Mouse (Mus musculus): ENCODE results near the gene Padi4. TPM values are rescaled to one million over a fixed set of nuclear protein-coding genes. Genes with fewer than 3 reads are reported as not detected.

Padi4 gene
- total and polyA plus RNA-seq, 3 experiments, result not detected

DNA sequence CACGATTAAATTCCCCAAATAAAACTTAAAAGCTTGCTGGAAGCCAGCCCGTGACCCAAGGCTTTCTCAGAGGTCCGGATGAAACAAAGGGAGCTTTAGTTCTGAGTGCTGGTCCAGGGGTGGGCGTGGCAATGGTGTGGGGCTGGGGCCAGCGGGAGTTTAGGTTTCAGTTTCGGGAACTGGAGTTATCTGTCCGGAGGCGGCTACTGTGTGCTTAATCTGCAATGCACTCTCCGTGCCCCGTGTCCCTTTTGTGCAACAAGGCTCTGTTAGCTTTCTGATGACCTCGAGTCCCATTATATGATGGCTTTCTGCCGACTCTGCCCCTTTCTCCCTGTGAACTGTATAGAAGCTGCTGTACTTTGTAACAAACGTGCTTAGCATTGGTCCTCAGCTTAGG is 3.6 kb downstream of the Padi4 start:
- no peak overlapping the region for H3K9ac ChIP-seq (ENCODE audit: insufficient read depth, low read depth)
- in situ Hi-C loops (cut with MboI; ENCODE audit: low pct_ligation_motif_present, low pct_unique_long_range_greater_than_20kb, low sequenced_read_pairs) (no loop called here), dilution Hi-C loops (cut with MboI; ENCODE audit: extremely low pct_ligation_motif_present, extremely low pct_unique_long_range_greater_than_20kb, low sequenced_read_pairs) (no loop called here)

GRCm38 (mm10) chr4:140768973-140769372 is 5.1 kb downstream of the Padi4 start:
- H3K9me3 ChIP-seq (replicated peaks; ENCODE audit: low read length), result no peaks in the 10 kb centered on the region
- H3K27ac ChIP-seq (ENCODE audit: insufficient read depth, low read depth), result no peak overlapping the region
- peaks cover 85% of the 10 kb centered on the region for H3K27me3 ChIP-seq (replicated peaks)
- no peaks in the 10 kb centered on the region for H3K36me3 ChIP-seq (replicated peaks in 1 of 2; ENCODE audit: control insufficient read depth in 1 of 2, insufficient read depth in 1 of 2, low read length in 1 of 2)
- no peaks in the 10 kb centered on the region for H3K79me2 ChIP-seq (replicated peaks; ENCODE audit: control insufficient read depth, extremely low read depth, insufficient read depth, poor library complexity, severe bottlenecking)
- H3K4me3 ChIP-seq (replicated peaks in 1 of 3; ENCODE audit: low read depth in 2 of 3, low read length in 2 of 3, poor library complexity in 1 of 3), result no peak overlapping the region
- dilution Hi-C loops (cut with MboI; ENCODE audit: extremely low pct_ligation_motif_present, extremely low pct_unique_long_range_greater_than_20kb, low sequenced_read_pairs), result no loop called here
- no peak for DNase-seq (ENCODE audit: extremely low read depth)
- no peak overlapping the region for H3K4me2 ChIP-seq (ENCODE audit: insufficient read depth, low read depth, poor library complexity, severe bottlenecking)
- peaks cover 0 to 7% of the 10 kb centered on the region in 2 experiments; a peak in 2 of 4 replicates for H3K4me1 ChIP-seq (ENCODE audit: control insufficient read depth in 1 of 2, insufficient read depth in 2 of 2)
- TF ChIP-seq ZNF384 (IDR thresholded peaks at IDR 0.05; ENCODE audit: low read depth, low read length) (no peak), ETS1 (conservative IDR thresholded peaks at IDR 0.05; ENCODE audit: low read depth, low read length) (no peak), KAT2A (IDR thresholded peaks at IDR 0.05; ENCODE audit: insufficient replicate concordance, low read length) (no peak), USF2 (conservative IDR thresholded peaks at IDR 0.05; ENCODE audit: low read depth, low read length) (no peak), HCFC1 (IDR thresholded peaks at IDR 0.05; ENCODE audit: low read depth, low read length) (no peak), TCF12 (IDR thresholded peaks at IDR 0.05; ENCODE audit: low read depth, low read length) (no peak), POLR2A (IDR thresholded peaks at IDR 0.05; ENCODE audit: low read depth, low read length) (no peak), UBTF (IDR thresholded peaks at IDR 0.05; ENCODE audit: low read depth, low read length) (no peak), CHD2 (IDR thresholded peaks at IDR 0.05; ENCODE audit: low read length) (no peak), PAX5 (IDR thresholded peaks at IDR 0.05; ENCODE audit: low read length) (no peak), ZKSCAN1 (IDR thresholded peaks at IDR 0.05; ENCODE audit: borderline replicate concordance, low read depth, low read length) (no peak)
- in situ Hi-C loops (cut with MboI; ENCODE audit: low pct_ligation_motif_present, low pct_unique_long_range_greater_than_20kb, low sequenced_read_pairs), result no loop called here
- no peak overlapping the region for H3K9ac ChIP-seq (ENCODE audit: insufficient read depth, low read depth)

More for the DNA sequence above, 3.6 kb downstream of the Padi4 start:
- Histone ChIP-seq H3K4me1 (ENCODE audit: control insufficient read depth in 1 of 2, insufficient read depth in 2 of 2) (peaks cover 0 to 7% of the 10 kb centered on the region in 2 experiments; a peak in 2 of 4 replicates), H3K4me2 (ENCODE audit: insufficient read depth, low read depth, poor library complexity, severe bottlenecking) (peak overlapping the region; percentile 56), H3K27ac (ENCODE audit: insufficient read depth, low read depth) (no peak overlapping the region), H3K27me3 (replicated peaks) (peaks cover 86% of the 10 kb centered on the region), H3K79me2 (replicated peaks; ENCODE audit: control insufficient read depth, extremely low read depth, insufficient read depth, poor library complexity, severe bottlenecking) (no peaks in the 10 kb centered on the region), H3K4me3 (replicated peaks in 1 of 3; ENCODE audit: low read depth in 2 of 3, low read length in 2 of 3, poor library complexity in 1 of 3) (peak overlapping the region in 2 of 3 experiments; percentile 18 to 32), H3K36me3 (replicated peaks in 1 of 2; ENCODE audit: control insufficient read depth in 1 of 2, insufficient read depth in 1 of 2, low read length in 1 of 2) (no peaks in the 10 kb centered on the region), H3K9me3 (replicated peaks; ENCODE audit: low read length) (no peaks in the 10 kb centered on the region)
- TF ChIP-seq ZNF384 (IDR thresholded peaks at IDR 0.05; ENCODE audit: low read depth, low read length) (no peak), IRF4 (IDR thresholded peaks at IDR 0.05; ENCODE audit: low read depth, low read length) (peak; percentile 52; the same call in 1 of the 2 replicates)
- no peak for DNase-seq (ENCODE audit: extremely low read depth)

DNA sequence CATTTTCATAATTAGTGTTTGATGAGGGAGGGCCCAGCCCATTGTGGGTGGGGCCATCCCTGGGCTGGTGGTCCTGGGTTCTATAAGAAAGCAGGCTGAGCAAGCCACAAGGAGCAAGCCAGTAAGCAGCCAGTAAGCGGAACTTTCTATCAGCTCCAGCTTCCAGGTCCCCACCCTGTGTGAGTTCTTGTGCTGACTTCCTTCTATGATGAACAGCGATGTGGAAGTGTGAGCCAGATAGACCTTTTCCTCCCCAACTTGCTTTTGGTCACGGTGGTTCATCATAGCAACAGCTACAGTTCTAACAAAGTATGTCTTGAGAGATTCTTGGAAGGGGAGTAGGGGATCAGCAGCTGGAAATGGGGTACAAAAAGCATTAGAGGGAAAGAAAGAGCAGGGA is 8.1 kb downstream of the Padi4 start:
- Histone ChIP-seq H3K36me3 (replicated peaks in 1 of 2; ENCODE audit: control insufficient read depth in 1 of 2, insufficient read depth in 1 of 2, low read length in 1 of 2) (no peaks in the 10 kb centered on the region), H3K9me3 (replicated peaks; ENCODE audit: low read length) (no peaks in the 10 kb centered on the region), H3K4me2 (ENCODE audit: insufficient read depth, low read depth, poor library complexity, severe bottlenecking) (no peak overlapping the region), H3K27me3 (replicated peaks) (peaks cover 84% of the 10 kb centered on the region), H3K4me1 (ENCODE audit: control insufficient read depth in 1 of 2, insufficient read depth in 2 of 2) (peaks cover 0 to 5% of the 10 kb centered on the region in 2 experiments; a peak in 2 of 4 replicates), H3K4me3 (replicated peaks in 1 of 3; ENCODE audit: low read depth in 2 of 3, low read length in 2 of 3, poor library complexity in 1 of 3) (no peak overlapping the region), H3K79me2 (replicated peaks; ENCODE audit: control insufficient read depth, extremely low read depth, insufficient read depth, poor library complexity, severe bottlenecking) (no peaks in the 10 kb centered on the region), H3K27ac (ENCODE audit: insufficient read depth, low read depth) (no peak overlapping the region), H3K9ac (ENCODE audit: insufficient read depth, low read depth) (no peak overlapping the region)
- no peak for TF ChIP-seq POLR2AphosphoS2 (IDR thresholded peaks at IDR 0.05; ENCODE audit: low read depth, low read length)
- TF ChIP-seq USF1 (IDR thresholded peaks at IDR 0.05; ENCODE audit: low read depth, low read length), result no peak
- no peak for TF ChIP-seq UBTF (IDR thresholded peaks at IDR 0.05; ENCODE audit: low read depth, low read length)
- no peak for TF ChIP-seq CHD2 (IDR thresholded peaks at IDR 0.05; ENCODE audit: low read length)
- TF ChIP-seq CTCF (conservative IDR thresholded peaks at IDR 0.05 in 1 of 2, IDR thresholded peaks at IDR 0.05 in 1 of 2; ENCODE audit: low read depth in 2 of 2, low read length in 2 of 2), result no peak
- no peak for TF ChIP-seq TCF12 (IDR thresholded peaks at IDR 0.05; ENCODE audit: low read depth, low read length)
- TF ChIP-seq ZKSCAN1 (IDR thresholded peaks at IDR 0.05; ENCODE audit: borderline replicate concordance, low read depth, low read length), result no peak
- no peak for TF ChIP-seq IRF4 (IDR thresholded peaks at IDR 0.05; ENCODE audit: low read depth, low read length)
- TF ChIP-seq MXI1 (IDR thresholded peaks at IDR 0.05; ENCODE audit: low read depth, low read length), result no peak
- no peak for TF ChIP-seq MAZ (IDR thresholded peaks at IDR 0.05; ENCODE audit: low read depth, low read length)
- TF ChIP-seq ZNF384 (IDR thresholded peaks at IDR 0.05; ENCODE audit: low read depth, low read length), result no peak
- TF ChIP-seq MEF2A (IDR thresholded peaks at IDR 0.05; ENCODE audit: borderline replicate concordance, low read depth, low read length), result no peak
- dilution Hi-C loops (cut with MboI; ENCODE audit: extremely low pct_ligation_motif_present, extremely low pct_unique_long_range_greater_than_20kb, low sequenced_read_pairs) (no loop called here), in situ Hi-C loops (cut with MboI; ENCODE audit: low pct_ligation_motif_present, low pct_unique_long_range_greater_than_20kb, low sequenced_read_pairs) (no loop called here)
- no peak for DNase-seq (ENCODE audit: extremely low read depth)

Data from CH12.LX (cell line).